Mouse (Mus musculus) macrophage (primary cell): ENCODE results near the gene Tbc1d4. TPM values are rescaled to one million over a fixed set of nuclear protein-coding genes. Genes with fewer than 3 reads are reported as not detected.

Experiments used
- H3K27ac ChIP-seq: fragments of 350-480 bp; formaldehyde crosslinking; 2 replicates; pipeline ENCODE4 v1.9.0; 2021
- H3K36me3 ChIP-seq: fragments of 350-480 bp; formaldehyde crosslinking; 2 replicates; pipeline ENCODE4 v1.9.0; 2021; ENCODE audit errors: inconsistent target
- H3K4me3 ChIP-seq: fragments of 350-480 bp; formaldehyde crosslinking; 2 replicates; pipeline ENCODE4 v1.9.0; 2021; ENCODE audit errors: inconsistent target
- H3K79me2 ChIP-seq: fragments of 350-480 bp; formaldehyde crosslinking; 2 replicates; pipeline ENCODE4 v1.9.0; 2021; ENCODE audit errors: inconsistent target
- WGBS: methylation state at CpG from one replicate; pipeline ENCODE4 v1.1.7; 2026; ENCODE audit warnings: inconsistent platforms; ENCODE audit not compliant: missing documents; 5-methylcytosine and 5-hydroxymethylcytosine counted together
- polyA plus RNA-seq: library from polyadenylated mRNA; stranded (reverse); fragments of 250-400 nt; gene quantifications from 3 replicates; pipeline ENCODE4 v1.2.4, GENCODE M21; 2018; ENCODE audit warnings: inconsistent platforms

Gene Tbc1d4
- polyA plus RNA-seq, 1 experiment from 2014 or later, result 53.8 TPM

- Histone ChIP-seq H3K79me2 (no peaks in the 10 kb centered on the region; the same call in 1 of the 2 replicates), H3K36me3 (no peaks in the 10 kb centered on the region; the same call in 1 of the 2 replicates), H3K27ac (no peak overlapping the region), H3K4me3 (no peak overlapping the region)
- 47% methylated on average over 13 of the region's 13 CpGs for WGBS
Observed at GRCm38 (mm10) chr14:101510540-101511313, 98.3 kb downstream of the Tbc1d4 start.

GRCm38 (mm10) chr14:101509759-101510158 is 99.2 kb downstream of the Tbc1d4 start:
- H3K36me3 ChIP-seq, result no peaks in the 10 kb centered on the region; the same call in 1 of the 2 replicates
- no peak overlapping the region for H3K27ac ChIP-seq
- no peaks in the 10 kb centered on the region; the same call in 1 of the 2 replicates for H3K79me2 ChIP-seq
- no peak overlapping the region for H3K4me3 ChIP-seq
- 88% methylated on average over 7 of the region's 7 CpGs for WGBS

GRCm38 (mm10) chr14:101507956-101508355 is 101.0 kb downstream of the Tbc1d4 start:
- no peaks in the 10 kb centered on the region; the same call in 1 of the 2 replicates for H3K79me2 ChIP-seq
- H3K27ac ChIP-seq, result no peak overlapping the region
- no peak overlapping the region for H3K4me3 ChIP-seq
- 94% methylated on average over 7 of the region's 7 CpGs for WGBS
- no peaks in the 10 kb centered on the region; the same call in 1 of the 2 replicates for H3K36me3 ChIP-seq

GRCm38 (mm10) chr14:101507146-101507545 is 101.8 kb downstream of the Tbc1d4 start:
- H3K27ac ChIP-seq, result no peak overlapping the region
- no peaks in the 10 kb centered on the region; the same call in 1 of the 2 replicates for H3K36me3 ChIP-seq
- no peak overlapping the region for H3K4me3 ChIP-seq
- WGBS, result 100% methylated on average over 14 of the region's 17 CpGs
- no peaks in the 10 kb centered on the region; the same call in 1 of the 2 replicates for H3K79me2 ChIP-seq

GRCm38 (mm10) chr14:101505805-101506204 is 103.2 kb downstream of the Tbc1d4 start:
- no peak overlapping the region for H3K27ac ChIP-seq
- H3K4me3 ChIP-seq, result no peak overlapping the region
- no peaks in the 10 kb centered on the region; the same call in 1 of the 2 replicates for H3K79me2 ChIP-seq
- peaks cover 3% of the 10 kb centered on the region; the same call in 1 of the 2 replicates for H3K36me3 ChIP-seq

- Histone ChIP-seq H3K4me3 (no peak overlapping the region), H3K36me3 (peaks cover 6% of the 10 kb centered on the region; the same call in 1 of the 2 replicates), H3K79me2 (no peaks in the 10 kb centered on the region; the same call in 1 of the 2 replicates), H3K27ac (no peak overlapping the region)
- 91% methylated on average over 13 of the region's 13 CpGs for WGBS
Observed at GRCm38 (mm10) chr14:101504473-101505200, 104.4 kb downstream of the Tbc1d4 start.

GRCm38 (mm10) chr14:101503168-101503961 is 105.6 kb downstream of the Tbc1d4 start:
- Histone ChIP-seq H3K4me3 (no peak overlapping the region), H3K79me2 (no peaks in the 10 kb centered on the region), H3K36me3 (peaks cover 14% of the 10 kb centered on the region; the same call in 1 of the 2 replicates), H3K27ac (peak overlapping the region; percentile 57)
- WGBS, result 54% methylated on average over 3 of the region's 3 CpGs

- Histone ChIP-seq H3K79me2 (no peaks in the 10 kb centered on the region), H3K36me3 (peaks cover 14% of the 10 kb centered on the region; the same call in 1 of the 2 replicates), H3K27ac (no peak overlapping the region), H3K4me3 (no peak overlapping the region)
- WGBS, result 91% methylated on average over 6 of the region's 6 CpGs
Observed at GRCm38 (mm10) chr14:101501868-101502267, 107.1 kb downstream of the Tbc1d4 start.

GRCm38 (mm10) chr14:101501452-101501851 is 107.5 kb downstream of the Tbc1d4 start:
- 95% methylated on average over 11 of the region's 11 CpGs for WGBS
- no peaks in the 10 kb centered on the region for H3K79me2 ChIP-seq
- no peak overlapping the region for H3K4me3 ChIP-seq
- peaks cover 14% of the 10 kb centered on the region; the same call in 1 of the 2 replicates for H3K36me3 ChIP-seq
- H3K27ac ChIP-seq, result no peak overlapping the region

GRCm38 (mm10) chr14:101500826-101501225 is 108.2 kb downstream of the Tbc1d4 start:
- 93% methylated on average over 11 of the region's 11 CpGs for WGBS
- no peak overlapping the region for H3K27ac ChIP-seq

GRCm38 (mm10) chr14:101499838-101500237 is 109.2 kb downstream of the Tbc1d4 start:
- 100% methylated on average over 1 of the region's 1 CpGs for WGBS

More at GRCm38 (mm10) chr14:101500826-101501225, 108.2 kb downstream of the Tbc1d4 start:
- peaks cover 14% of the 10 kb centered on the region; the same call in 1 of the 2 replicates for H3K36me3 ChIP-seq
- no peaks in the 10 kb centered on the region for H3K79me2 ChIP-seq
- no peak overlapping the region for H3K4me3 ChIP-seq

GRCm38 (mm10) chr14:101488264-101488810 is 120.7 kb downstream of the Tbc1d4 start:
- H3K79me2 ChIP-seq, result no peaks in the 10 kb centered on the region
- H3K4me3 ChIP-seq, result no peak overlapping the region
- peaks cover 34% of the 10 kb centered on the region; the same call in 1 of the 2 replicates for H3K36me3 ChIP-seq
- WGBS, result 93% methylated on average over 15 of the region's 15 CpGs
- H3K27ac ChIP-seq, result no peak overlapping the region

More at GRCm38 (mm10) chr14:101499838-101500237, 109.2 kb downstream of the Tbc1d4 start:
- Histone ChIP-seq H3K4me3 (no peak overlapping the region), H3K36me3 (peaks cover 14% of the 10 kb centered on the region; the same call in 1 of the 2 replicates), H3K79me2 (no peaks in the 10 kb centered on the region), H3K27ac (no peak overlapping the region)

GRCm38 (mm10) chr14:101486550-101486949 is 122.4 kb downstream of the Tbc1d4 start:
- 82% methylated on average over 3 of the region's 3 CpGs for WGBS
- Histone ChIP-seq H3K27ac (no peak overlapping the region), H3K36me3 (peaks cover 28% of the 10 kb centered on the region; the same call in 1 of the 2 replicates), H3K4me3 (no peak overlapping the region), H3K79me2 (no peaks in the 10 kb centered on the region)

GRCm38 (mm10) chr14:101483230-101483629 is 125.8 kb downstream of the Tbc1d4 start:
- Histone ChIP-seq H3K27ac (no peak overlapping the region), H3K79me2 (no peaks in the 10 kb centered on the region), H3K4me3 (no peak overlapping the region), H3K36me3 (peaks cover 29% of the 10 kb centered on the region; the same call in 1 of the 2 replicates)
- WGBS, result 57% methylated on average over 4 of the region's 4 CpGs
